Mouse (Mus musculus) embryonic facial prominence, embryonic 14.5 days (tissue): ENCODE results near the gene Msi2. TPM values are rescaled to one million over a fixed set of nuclear protein-coding genes. Genes with fewer than 3 reads are reported as not detected.

Experiments used
- ATAC-seq: fragments of 200-750 bp; cut with Nextera tagmentation; 2 replicates; pipeline ENCODE4 v1.8.0; 2017; ENCODE audit warnings: low read depth, moderate number of reproducible peaks, moderate TSS enrichment
- DNase-seq: peaks from one replicate; pipeline ENCODE4 v3.0.0-alpha.2; 2015; ENCODE audit warnings: low spot score
- H3K27ac ChIP-seq: fragments of 300-500 bp; sonication (generic); replicated peaks from 2 replicates; pipeline ENCODE4 v1.5.1; 2014; ENCODE audit warnings: low read depth, mild to moderate bottlenecking, low read length, moderate library complexity
- H3K27me3 ChIP-seq: fragments of 300-500 bp; sonication (generic); replicated peaks from 2 replicates; pipeline ENCODE4 v1.6.1; 2014; ENCODE audit warnings: low read length; ENCODE audit not compliant: control insufficient read depth, insufficient read depth
- H3K36me3 ChIP-seq: fragments of 300-500 bp; sonication (generic); 2 replicates; pipeline ENCODE4 v1.6.1; 2014; ENCODE audit warnings: low read length, mixed read lengths; ENCODE audit not compliant: control insufficient read depth, insufficient read depth
- H3K4me1 ChIP-seq: fragments of 300-500 bp; sonication (generic); 2 replicates; pipeline ENCODE4 v1.6.1; 2014; ENCODE audit warnings: antibody characterized with exemption, low read length; ENCODE audit not compliant: control insufficient read depth, insufficient read depth
- H3K4me2 ChIP-seq: fragments of 300-500 bp; sonication (generic); 2 replicates; pipeline ENCODE4 v1.6.1; 2014; ENCODE audit warnings: low read depth, mild to moderate bottlenecking, low read length, moderate library complexity, mixed read lengths
- H3K4me3 ChIP-seq: fragments of 300-500 bp; sonication (generic); 2 replicates; pipeline ENCODE4 v1.5.1; 2014; ENCODE audit warnings: low read depth, mild to moderate bottlenecking, low read length
- H3K9ac ChIP-seq: fragments of 300-500 bp; sonication (generic); 2 replicates; pipeline ENCODE4 v1.6.1; 2014; ENCODE audit warnings: low read depth, mild to moderate bottlenecking, low read length, moderate library complexity, mixed read lengths
- H3K9me3 ChIP-seq: fragments of 300-500 bp; sonication (generic); 2 replicates; pipeline ENCODE4 v1.6.1; 2016; ENCODE audit warnings: low read length; ENCODE audit not compliant: control insufficient read depth
- WGBS: fragments of 180-500 bp; shearing (Covaris S2); extraction: QIAGEN DNeasy Blood & Tissue Kit; methylation state at CpG from one replicate; pipeline ENCODE4 v1.1.7; 2014; 5-methylcytosine and 5-hydroxymethylcytosine counted together
- polyA plus RNA-seq: library from polyadenylated mRNA; unstranded; fragments of >200 nt; fragmentation: Nextera tagmentation; extraction: Ambion mirVana; gene quantifications from 2 replicates; pipeline ENCODE4 v1.2.1, GENCODE M21; 2014

Gene Msi2
- polyA plus RNA-seq, 1 experiment from 2014 or later, result 15.2 TPM

- no peaks in the 10 kb centered on the region for H3K36me3 ChIP-seq
- H3K4me2 ChIP-seq, result peak overlapping the region; percentile 13
- H3K27ac ChIP-seq, result no peak overlapping the region
- peaks cover 12% of the 10 kb centered on the region for H3K4me1 ChIP-seq
- H3K9ac ChIP-seq, result no peak overlapping the region
- under 1% methylated on average over 6 of the region's 6 CpGs for WGBS
- DNase-seq (peak; percentile 66), ATAC-seq (no peak; the same call in 1 of the 2 replicates)
- H3K27me3 ChIP-seq, result no peaks in the 10 kb centered on the region
- H3K9me3 ChIP-seq, result no peaks in the 10 kb centered on the region
- H3K4me3 ChIP-seq, result no peak overlapping the region
Measured at GRCm38 (mm10) chr11:88728508-88728890, 10.2 kb upstream of the Msi2 start.

GRCm38 (mm10) chr11:88727768-88728507 is 9.6 kb upstream of the Msi2 start:
- ATAC-seq (no peak; the same call in 1 of the 2 replicates), DNase-seq (no peak)
- H3K9me3 ChIP-seq, result no peaks in the 10 kb centered on the region
- WGBS, result 30% methylated on average over 19 of the region's 20 CpGs
- peak overlapping the region; percentile 13 for H3K4me2 ChIP-seq
- H3K27ac ChIP-seq, result no peak overlapping the region
- H3K36me3 ChIP-seq, result no peaks in the 10 kb centered on the region
- no peaks in the 10 kb centered on the region for H3K27me3 ChIP-seq
- H3K4me3 ChIP-seq, result no peak overlapping the region
- peaks cover 12% of the 10 kb centered on the region for H3K4me1 ChIP-seq
- no peak overlapping the region for H3K9ac ChIP-seq

GRCm38 (mm10) chr11:88721144-88721636 is 2.9 kb upstream of the Msi2 start:
- Histone ChIP-seq H3K9ac (no peak overlapping the region), H3K27me3 (no peaks in the 10 kb centered on the region), H3K9me3 (no peaks in the 10 kb centered on the region), H3K4me3 (no peak overlapping the region), H3K36me3 (no peaks in the 10 kb centered on the region), H3K27ac (no peak overlapping the region), H3K4me2 (no peak overlapping the region), H3K4me1 (peaks cover 4% of the 10 kb centered on the region)
- ATAC-seq (no peak), DNase-seq (no peak)
- 60% methylated on average over 10 of the region's 10 CpGs for WGBS

- H3K27me3 ChIP-seq, result no peaks in the 10 kb centered on the region
- H3K36me3 ChIP-seq, result no peaks in the 10 kb centered on the region
- no peak overlapping the region for H3K27ac ChIP-seq
- no peak overlapping the region for H3K9ac ChIP-seq
- H3K4me3 ChIP-seq, result no peak overlapping the region
- DNase-seq (no peak), ATAC-seq (no peak)
- H3K4me2 ChIP-seq, result no peak overlapping the region
- WGBS, result 76% methylated on average over 13 of the region's 13 CpGs
- H3K4me1 ChIP-seq, result peaks cover 1% of the 10 kb centered on the region; the same call in 1 of the 2 replicates
- no peaks in the 10 kb centered on the region for H3K9me3 ChIP-seq
Measured at GRCm38 (mm10) chr11:88720261-88721143, 2.2 kb upstream of the Msi2 start.

- H3K27ac ChIP-seq, result no peak overlapping the region
- ATAC-seq, result no peak
- peak overlapping the region; percentile 90 for H3K4me3 ChIP-seq
- H3K9ac ChIP-seq, result no peak overlapping the region
- H3K9me3 ChIP-seq, result no peaks in the 10 kb centered on the region
- 47% methylated on average over 3 of the region's 3 CpGs for WGBS
- H3K4me1 ChIP-seq, result peaks cover 10% of the 10 kb centered on the region
- peak overlapping the region; percentile 86 for H3K4me2 ChIP-seq
- DNase-seq, result no peak
- no peaks in the 10 kb centered on the region for H3K36me3 ChIP-seq
- no peaks in the 10 kb centered on the region for H3K27me3 ChIP-seq
Measured at GRCm38 (mm10) chr11:88719601-88720000, 1.3 kb upstream of the Msi2 start.

- peak overlapping the region; percentile 92 for H3K27ac ChIP-seq
- peak overlapping the region; percentile 99 for H3K9ac ChIP-seq
- H3K4me2 ChIP-seq, result peak overlapping the region; percentile 86
- ATAC-seq (peak; percentile 53), DNase-seq (peak; percentile 46)
- no peaks in the 10 kb centered on the region for H3K36me3 ChIP-seq
- H3K27me3 ChIP-seq, result no peaks in the 10 kb centered on the region
- H3K4me1 ChIP-seq, result peaks cover 10% of the 10 kb centered on the region
- WGBS, result 4% methylated on average over 33 of the region's 38 CpGs
- H3K4me3 ChIP-seq, result peak overlapping the region; percentile 90
- H3K9me3 ChIP-seq, result no peaks in the 10 kb centered on the region
Measured at GRCm38 (mm10) chr11:88718766-88719595, 668 bp upstream of the Msi2 start.

- Histone ChIP-seq H3K4me3 (peak overlapping the region; percentile 90), H3K36me3 (peaks cover under 1% of the 10 kb centered on the region), H3K9ac (peak overlapping the region; percentile 99), H3K4me2 (peak overlapping the region; percentile 86), H3K27me3 (no peaks in the 10 kb centered on the region), H3K4me1 (peaks cover 14% of the 10 kb centered on the region), H3K27ac (peak overlapping the region; percentile 92), H3K9me3 (no peaks in the 10 kb centered on the region)
- WGBS, result under 1% methylated on average over 23 of the region's 38 CpGs
- ATAC-seq, result peak; percentile 24
- DNase-seq, result no peak
Measured at GRCm38 (mm10) chr11:88717644-88718049, 666 bp downstream of the Msi2 start.
